ENCODE assay signal across 8 mouse cellular contexts in genomic region chr6:39257111-39257571, GRCm38 (mm10). TPM values are rescaled to one million over a fixed set of nuclear protein-coding genes. Genes with fewer than 3 reads are reported as not detected.
A peak's percentile ranks its signal among the peaks of the same experiment; 100 is the strongest.
DNase-seq lines count a peak whose midpoint lies in the region; ATAC-seq lines count a peak whose summit lies in the region.

No protein-coding gene starts in this region.

- no peaks in the 10 kb centered on the region for H3K36me3 ChIP-seq in intestine, embryonic 16.5 days (ENCODE audit: control insufficient read depth, insufficient read depth, low read length)
- H3K36me3 ChIP-seq in liver, embryonic 16.5 days (ENCODE audit: control insufficient read depth, insufficient read depth), result no peaks in the 10 kb centered on the region

- DNase-seq in right cerebral cortex, adult 18-20 months, result peak; percentile 32
- no peak for DNase-seq in right cerebral cortex, postnatal 25 days
- peak; percentile 44 for DNase-seq in cerebellum, adult 9-10 months
- peak; percentile 58 to 65 for DNase-seq in heart, adult 18-20 months
- peak; percentile 16 for DNase-seq in retina, adult 2 months (ENCODE audit: low read depth, low spot score)
- no peak for DNase-seq in adipocyte (ENCODE audit: low spot score)

- no peaks in the 10 kb centered on the region for H3K27me3 ChIP-seq in intestine, embryonic 16.5 days (replicated peaks; ENCODE audit: control insufficient read depth, insufficient read depth, low read length)
- peaks cover 30% of the 10 kb centered on the region for H3K27me3 ChIP-seq in liver, embryonic 16.5 days (ENCODE audit: control insufficient read depth, insufficient read depth, low read depth, low read length)

- H3K4me3 ChIP-seq in intestine, embryonic 16.5 days (ENCODE audit: low read length), result peak overlapping the region; percentile 58
- H3K4me3 ChIP-seq in liver, embryonic 16.5 days (ENCODE audit: low read depth, low read length), result peak overlapping the region; percentile 48

- H3K27ac ChIP-seq in intestine, embryonic 16.5 days (ENCODE audit: low read length), result peak overlapping the region; percentile 74
- H3K27ac ChIP-seq in liver, embryonic 16.5 days (ENCODE audit: low read length), result no peak overlapping the region

- ATAC-seq in intestine, embryonic 16.5 days, result peak; percentile 56
- no peak for ATAC-seq in liver, embryonic 16.5 days (ENCODE audit: low read depth)

- peak overlapping the region; percentile 99 for H3K4me2 ChIP-seq in intestine, embryonic 16.5 days (ENCODE audit: low read depth, low read length)
- peak overlapping the region; percentile 67 for H3K4me2 ChIP-seq in liver, embryonic 16.5 days (ENCODE audit: low read depth, low read length)

- 4% methylated on average over 18 of the region's 18 CpGs for WGBS in intestine, embryonic 16.5 days
- WGBS in liver, embryonic 16.5 days (ENCODE audit: insufficient replicate concordance), result 4% methylated on average over 18 of the region's 18 CpGs

- no peaks in the 10 kb centered on the region for H3K9me3 ChIP-seq in intestine, embryonic 16.5 days (ENCODE audit: control insufficient read depth, low read length)
- no peaks in the 10 kb centered on the region for H3K9me3 ChIP-seq in liver, embryonic 16.5 days (replicated peaks; ENCODE audit: control insufficient read depth, low read length)

- peak overlapping the region; percentile 73 for H3K9ac ChIP-seq in intestine, embryonic 16.5 days (ENCODE audit: low read depth, low read length)
- no peak overlapping the region for H3K9ac ChIP-seq in liver, embryonic 16.5 days (ENCODE audit: low read depth, low read length)

- H3K4me1 ChIP-seq in intestine, embryonic 16.5 days (ENCODE audit: control insufficient read depth, insufficient read depth, low read length), result peaks cover 16% of the 10 kb centered on the region
- H3K4me1 ChIP-seq in liver, embryonic 16.5 days (ENCODE audit: control insufficient read depth, low read depth, low read length), result no peaks in the 10 kb centered on the region; the same call in 1 of the 2 replicates

RNA-seq across cellular contexts. Expression of gene Kdm7a, which starts 50.6 kb away (rescaled TPM):
- total RNA-seq in heart, adult 18-20 months (2021), result 10 to 100 TPM; 18.7 to 18.8 TPM
- 3.9 and 4.0 TPM in 2 replicates for polyA plus RNA-seq in intestine, embryonic 16.5 days (2015; fragmentation: Nextera tagmentation; extraction: Ambion mirVana)
- polyA plus RNA-seq in liver, embryonic 16.5 days (2015; fragmentation: Nextera tagmentation; extraction: Ambion mirVana), result 12.5 and 13.0 TPM in 2 replicates

Comparison
In these comparisons a context has a peak if more than half of its experiments do, and no peak if none do; other contexts are left out.
1. DNase-seq: peak in right cerebral cortex, adult 18-20 months (single experiment), cerebellum, adult 9-10 months (single experiment), heart, adult 18-20 months (2 of 2) and retina, adult 2 months (single experiment); none in right cerebral cortex, postnatal 25 days (single experiment) and adipocyte (single experiment).